Mouse (Mus musculus): ENCODE measurements around the gene Spred3. TPM values are rescaled to one million over a fixed set of nuclear protein-coding genes. Genes with fewer than 3 reads are reported as not detected.

Gene Spred3
- polyA plus RNA-seq, 1 experiment from 2014 or later = 0.21 TPM

- no peaks in the 10 kb centered on the region for H3K9me3 ChIP-seq (ENCODE audit: low read length)
- 27% methylated on average over 9 of the region's 9 CpGs for WGBS (ENCODE audit: insufficient replicate concordance)
- no peaks in the 10 kb centered on the region for H3K36me3 ChIP-seq (replicated peaks; ENCODE audit: insufficient read depth, low read length)
- H3K9ac ChIP-seq (replicated peaks) = no peak overlapping the region
- peak; percentile 84 for ATAC-seq
- no peak overlapping the region for H3K27ac ChIP-seq (ENCODE audit: low read depth)
- peaks cover 3% of the 10 kb centered on the region for H3K4me1 ChIP-seq (ENCODE audit: insufficient read depth)
- H3K27me3 ChIP-seq (ENCODE audit: insufficient read depth, low read length) = peaks cover 16% of the 10 kb centered on the region
- TF ChIP-seq CTCF (IDR thresholded peaks at IDR 0.05; ENCODE audit: low read depth) (no peak), EP300 (IDR thresholded peaks at IDR 0.05; ENCODE audit: low read depth) (no peak)
- no peak overlapping the region for H3K4me3 ChIP-seq (ENCODE audit: low read depth, low read length)
- peak; percentile 72 for DNase-seq
- no peak overlapping the region for H3K4me2 ChIP-seq (ENCODE audit: low read depth, low read length)
Measured at GRCm38 (mm10) chr7:29162750-29163525, 7.3 kb downstream of the Spred3 start.

DNA sequence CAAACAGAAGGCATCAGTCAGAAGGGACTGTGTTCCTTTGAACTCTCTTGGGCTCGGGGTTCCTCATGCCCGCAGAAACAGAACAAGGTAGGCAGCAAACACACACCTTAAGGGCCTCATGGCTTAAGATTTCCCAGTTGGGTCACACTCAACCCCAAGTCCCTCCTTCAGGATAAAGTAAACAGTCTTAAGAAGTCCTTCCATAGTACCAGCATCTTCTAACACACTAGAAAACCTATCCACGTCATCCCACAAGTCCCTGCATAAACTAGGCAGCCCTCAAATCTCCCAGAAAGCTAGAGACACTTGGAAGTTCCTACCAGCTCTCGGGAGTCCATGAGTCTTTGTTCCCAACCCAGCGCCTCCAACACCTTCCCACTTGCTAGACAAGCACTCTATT, 7.9 kb downstream of the Spred3 start:
- WGBS (ENCODE audit: insufficient replicate concordance) = 67% methylated on average over 5 of the region's 5 CpGs
- no peaks in the 10 kb centered on the region for H3K9me3 ChIP-seq (ENCODE audit: low read length)
- no peak overlapping the region for H3K4me3 ChIP-seq (ENCODE audit: low read depth, low read length)
- H3K36me3 ChIP-seq (replicated peaks; ENCODE audit: insufficient read depth, low read length) = no peaks in the 10 kb centered on the region
- no peak overlapping the region for H3K9ac ChIP-seq (replicated peaks)
- H3K4me2 ChIP-seq (ENCODE audit: low read depth, low read length) = no peak overlapping the region
- peaks cover 3% of the 10 kb centered on the region for H3K4me1 ChIP-seq (ENCODE audit: insufficient read depth)
- TF ChIP-seq EP300 (IDR thresholded peaks at IDR 0.05; ENCODE audit: low read depth) (no peak), CTCF (IDR thresholded peaks at IDR 0.05; ENCODE audit: low read depth) (no peak)
- H3K27ac ChIP-seq (ENCODE audit: low read depth) = no peak overlapping the region
- ATAC-seq (no peak), DNase-seq (no peak)
- H3K27me3 ChIP-seq (ENCODE audit: insufficient read depth, low read length) = peaks cover 11% of the 10 kb centered on the region

DNA sequence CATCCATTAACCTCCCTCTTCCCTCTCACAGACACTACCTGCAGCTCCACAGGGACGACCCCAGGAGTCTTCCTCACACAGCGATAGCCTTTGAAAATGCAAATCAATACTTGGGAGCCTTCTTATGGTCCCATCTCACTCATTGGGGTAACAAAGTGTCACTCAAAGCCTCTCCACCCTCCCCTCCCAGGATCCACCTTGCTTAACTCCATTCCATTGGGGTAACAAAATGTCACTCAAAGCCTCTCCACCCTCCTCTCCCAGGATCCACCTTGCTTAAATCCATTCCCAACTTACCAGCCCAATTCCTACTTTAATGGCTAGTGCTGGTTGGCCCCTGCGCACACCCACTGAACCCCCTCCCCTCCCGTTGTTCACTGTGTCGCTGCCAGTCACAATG, 11.9 kb downstream of the Spred3 start:
- no peak for DNase-seq
- Histone ChIP-seq H3K36me3 (replicated peaks; ENCODE audit: insufficient read depth, low read length) (peaks cover 6% of the 10 kb centered on the region; the same call in 1 of the 2 replicates), H3K4me3 (ENCODE audit: low read depth, low read length) (no peak overlapping the region), H3K4me1 (ENCODE audit: insufficient read depth) (peaks cover 17% of the 10 kb centered on the region), H3K27me3 (ENCODE audit: insufficient read depth, low read length) (peaks cover 11% of the 10 kb centered on the region), H3K9me3 (ENCODE audit: low read length) (peaks cover 3% of the 10 kb centered on the region; the same call in 1 of the 2 replicates), H3K9ac (replicated peaks) (no peak overlapping the region), H3K27ac (ENCODE audit: low read depth) (no peak overlapping the region), H3K4me2 (ENCODE audit: low read depth, low read length) (no peak overlapping the region)
- 22% methylated on average over 5 of the region's 5 CpGs for WGBS (ENCODE audit: insufficient replicate concordance)
- TF ChIP-seq EP300 (IDR thresholded peaks at IDR 0.05; ENCODE audit: low read depth) = no peak
- ATAC-seq = no peak

DNA sequence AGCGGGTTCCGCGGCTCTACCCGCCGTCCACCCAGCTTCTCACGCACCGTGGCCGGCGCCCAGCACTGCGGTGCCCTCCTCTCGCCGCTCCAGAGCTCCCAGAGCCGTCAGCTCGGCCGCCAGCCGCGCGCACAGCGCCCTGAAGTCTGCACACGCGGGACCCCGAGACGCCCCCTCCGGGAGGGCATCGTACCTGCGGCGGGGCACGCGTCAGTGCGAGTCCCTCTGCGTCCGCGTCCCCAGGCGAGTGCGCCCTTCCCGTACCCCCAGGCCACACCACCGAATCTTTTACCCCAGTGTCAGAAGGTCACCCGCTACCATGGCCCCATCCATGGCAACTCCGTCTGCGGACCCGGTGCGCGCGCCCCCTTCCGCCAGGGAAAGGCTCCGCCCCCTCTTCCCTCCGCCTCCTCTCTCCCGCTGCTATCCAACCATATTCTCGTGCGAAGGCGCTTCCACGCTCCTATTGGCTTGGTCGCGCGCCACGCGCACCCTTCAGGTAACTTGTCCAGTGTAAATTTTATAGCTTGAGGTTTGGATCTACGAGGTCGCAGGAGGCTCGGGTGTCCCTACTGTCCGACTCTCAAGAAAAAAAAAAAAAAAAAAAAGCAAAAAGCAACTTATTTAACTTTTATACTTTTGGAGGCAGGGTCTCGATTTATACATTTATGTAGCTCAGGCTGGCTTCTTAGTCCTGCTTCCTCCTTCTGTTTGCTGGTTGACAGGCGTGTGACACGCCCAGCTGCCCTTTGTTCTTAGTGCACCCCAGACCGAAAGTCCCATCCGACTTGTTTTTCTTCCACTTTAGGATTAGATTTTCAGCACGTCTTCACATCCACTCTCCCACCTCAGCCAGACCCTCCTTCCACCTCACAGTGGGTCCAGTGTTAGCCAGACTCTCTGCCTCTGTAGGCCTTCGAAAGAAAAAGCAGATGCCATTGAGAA, 14.1 kb downstream of the Spred3 start, which contains the start of gene Fam98c:
Gene Fam98c (minus strand): TSS at position 397 of the 945 bp plus-strand sequence.
- peak within 1 kb of the TSS; percentile 84 for H3K27ac ChIP-seq (ENCODE audit: low read depth)
- peaks cover 11% of the 10 kb centered on the region for H3K27me3 ChIP-seq (ENCODE audit: insufficient read depth, low read length)
- H3K9ac ChIP-seq (replicated peaks) = peak within 1 kb of the TSS; percentile 85
- H3K9me3 ChIP-seq (ENCODE audit: low read length) = peaks cover 3% of the 10 kb centered on the region; the same call in 1 of the 2 replicates
- H3K36me3 ChIP-seq (replicated peaks; ENCODE audit: insufficient read depth, low read length) = peaks cover 6% of the 10 kb centered on the region; the same call in 1 of the 2 replicates
- peak within 1 kb of the TSS; percentile 100 for H3K4me2 ChIP-seq (ENCODE audit: low read depth, low read length)
- peak within 1 kb of the TSS; percentile 84 for H3K4me3 ChIP-seq (ENCODE audit: low read depth, low read length)
- DNase-seq (peak; percentile 83), ATAC-seq (peak; percentile 84)
- no peak for TF ChIP-seq EP300 (IDR thresholded peaks at IDR 0.05; ENCODE audit: low read depth)
- TF ChIP-seq CTCF (IDR thresholded peaks at IDR 0.05; ENCODE audit: low read depth) = peak; percentile 54
- peaks cover 14% of the 10 kb centered on the region for H3K4me1 ChIP-seq (ENCODE audit: insufficient read depth)
- WGBS (ENCODE audit: insufficient replicate concordance) = 2% methylated on average over 64 of the region's 68 CpGs

DNA sequence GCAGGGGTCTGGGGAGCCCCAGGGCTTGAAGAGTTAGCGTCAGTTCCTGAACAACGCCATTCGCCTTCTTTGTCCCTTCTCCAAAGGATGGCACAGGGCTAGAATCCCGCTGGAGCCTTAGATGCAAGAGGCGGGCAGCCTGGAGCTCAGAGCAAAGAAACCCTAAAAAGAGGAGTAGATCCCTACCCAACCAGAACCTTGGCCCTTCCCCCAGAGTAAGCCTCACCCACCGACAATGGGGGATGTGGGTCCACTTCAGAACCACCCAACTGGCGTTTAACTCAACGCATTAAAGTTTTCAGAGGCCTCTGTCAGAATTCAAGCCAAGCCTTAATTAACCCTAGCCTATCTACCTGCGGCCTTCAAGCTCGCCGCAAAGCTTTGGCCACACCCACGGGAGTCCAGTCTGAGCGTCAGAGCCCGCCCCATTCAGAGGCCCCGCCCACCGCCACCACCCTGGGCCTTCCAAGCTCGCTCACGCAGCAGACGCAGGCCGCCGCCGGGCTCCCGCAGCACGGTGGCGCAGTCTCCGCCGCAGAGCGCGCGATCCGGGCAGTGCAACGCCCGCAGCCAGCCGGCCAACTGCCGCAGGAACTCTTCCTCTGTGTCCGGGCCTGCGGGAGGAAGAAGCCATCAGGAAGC, 14.9 kb downstream of the Spred3 start:
- DNase-seq = peak; percentile 92
- TF ChIP-seq CTCF (IDR thresholded peaks at IDR 0.05; ENCODE audit: low read depth) (peak; percentile 34), EP300 (IDR thresholded peaks at IDR 0.05; ENCODE audit: low read depth) (no peak)
- WGBS (ENCODE audit: insufficient replicate concordance) = 13% methylated on average over 36 of the region's 37 CpGs
- H3K4me2 ChIP-seq (ENCODE audit: low read depth, low read length) = peak overlapping the region; percentile 100
- peaks cover 6% of the 10 kb centered on the region; the same call in 1 of the 2 replicates for H3K36me3 ChIP-seq (replicated peaks; ENCODE audit: insufficient read depth, low read length)
- H3K27me3 ChIP-seq (ENCODE audit: insufficient read depth, low read length) = peaks cover 11% of the 10 kb centered on the region
- peak; percentile 91 for ATAC-seq
- H3K9ac ChIP-seq (replicated peaks) = peak overlapping the region; percentile 85
- peaks cover 14% of the 10 kb centered on the region for H3K4me1 ChIP-seq (ENCODE audit: insufficient read depth)
- H3K4me3 ChIP-seq (ENCODE audit: low read depth, low read length) = peak overlapping the region; percentile 84
- H3K27ac ChIP-seq (ENCODE audit: low read depth) = peak overlapping the region; percentile 84
- H3K9me3 ChIP-seq (ENCODE audit: low read length) = peaks cover 3% of the 10 kb centered on the region; the same call in 1 of the 2 replicates
